Mouse (Mus musculus): ENCODE results near the gene 1600014C23Rik.

GRCm38 (mm10) chr17:45695227-45696120, 38.2 kb downstream of the 1600014C23Rik start:
- TF ChIP-seq CTCF (IDR thresholded peaks at IDR 0.05; ENCODE audit: low read depth, low read length) (no peak), TAL1 (conservative IDR thresholded peaks at IDR 0.05; ENCODE audit: low read depth, low read length) (no peak)

All from G1E (cell line).